Mouse (Mus musculus) ZHBTc4 (cell line): Measurements from ENCODE around the gene Chga.

Experiments
- DNase-seq: peaks from one replicate; pipeline ENCODE4 v3.0.0-alpha.2; 2011; ENCODE audit warnings: low read depth, low spot score

The Chga gene

GRCm38 (mm10) chr12:102554721-102555516 lies at the start of gene Chga:
TSS of gene Chga (plus strand) at chr12:102554969.
- DNase-seq: peak; percentile 92

GRCm38 (mm10) chr12:102505131-102505713 lies 49.5 kb upstream of the Chga start:
- peak; percentile 86 for DNase-seq

GRCm38 (mm10) chr12:102505949-102506348 lies 48.8 kb upstream of the Chga start:
- no peak for DNase-seq

- no peak for DNase-seq
Measured at GRCm38 (mm10) chr12:102511363-102511762, 43.4 kb upstream of the Chga start.

GRCm38 (mm10) chr12:102514151-102514550 lies 40.6 kb upstream of the Chga start:
- DNase-seq: no peak

- DNase-seq: peak; percentile 89
Measured at GRCm38 (mm10) chr12:102514751-102515150, 40.0 kb upstream of the Chga start.

- no peak for DNase-seq
Measured at GRCm38 (mm10) chr12:102516151-102516550, 38.6 kb upstream of the Chga start.

GRCm38 (mm10) chr12:102517647-102518046 lies 37.1 kb upstream of the Chga start:
- no peak for DNase-seq

- no peak for DNase-seq
Measured at GRCm38 (mm10) chr12:102519929-102520720, 34.6 kb upstream of the Chga start.

- no peak for DNase-seq
Measured at GRCm38 (mm10) chr12:102521777-102522319, 32.9 kb upstream of the Chga start.

GRCm38 (mm10) chr12:102524216-102524615 lies 30.6 kb upstream of the Chga start:
- no peak for DNase-seq

- DNase-seq: peak; percentile 81
Measured at GRCm38 (mm10) chr12:102524760-102525159, 30.0 kb upstream of the Chga start.

GRCm38 (mm10) chr12:102527989-102528388 lies 26.8 kb upstream of the Chga start:
- no peak for DNase-seq

GRCm38 (mm10) chr12:102535796-102536195 lies 19.0 kb upstream of the Chga start:
- peak; percentile 42 for DNase-seq

- DNase-seq: no peak
Measured at GRCm38 (mm10) chr12:102540278-102540677, 14.5 kb upstream of the Chga start.

- DNase-seq: no peak
Measured at GRCm38 (mm10) chr12:102541168-102541567, 13.6 kb upstream of the Chga start.

- peak; percentile 64 for DNase-seq
Measured at GRCm38 (mm10) chr12:102545122-102545521, 9.6 kb upstream of the Chga start.

GRCm38 (mm10) chr12:102550529-102550928 lies 4.2 kb upstream of the Chga start:
- DNase-seq: peak; percentile 87

GRCm38 (mm10) chr12:102551186-102551585 lies 3.6 kb upstream of the Chga start:
- no peak for DNase-seq

- DNase-seq: no peak
Measured at GRCm38 (mm10) chr12:102552001-102552400, 2.8 kb upstream of the Chga start.

- no peak for DNase-seq
Measured at GRCm38 (mm10) chr12:102553705-102554275, 979 bp upstream of the Chga start.

- no peak for DNase-seq
Measured at GRCm38 (mm10) chr12:102555850-102556249, 1.1 kb downstream of the Chga start.
